Mouse (Mus musculus): ENCODE measurements around the gene Otor.

GRCm38 (mm10) chr2:143062432-143062811 lies 15.9 kb upstream of the Otor start:
- TF ChIP-seq CTCF (IDR thresholded peaks at IDR 0.05; ENCODE audit: low read depth, low read length) (no peak), EP300 (IDR thresholded peaks at IDR 0.05; ENCODE audit: insufficient read depth, low read depth, low read length) (no peak), POLR2A (IDR thresholded peaks at IDR 0.05; ENCODE audit: insufficient read depth, low read length) (no peak)

Measured in ES-Bruce4 (cell line).